Mouse (Mus musculus): Measurements from ENCODE around the gene Snx3.

The Snx3 gene

DNA sequence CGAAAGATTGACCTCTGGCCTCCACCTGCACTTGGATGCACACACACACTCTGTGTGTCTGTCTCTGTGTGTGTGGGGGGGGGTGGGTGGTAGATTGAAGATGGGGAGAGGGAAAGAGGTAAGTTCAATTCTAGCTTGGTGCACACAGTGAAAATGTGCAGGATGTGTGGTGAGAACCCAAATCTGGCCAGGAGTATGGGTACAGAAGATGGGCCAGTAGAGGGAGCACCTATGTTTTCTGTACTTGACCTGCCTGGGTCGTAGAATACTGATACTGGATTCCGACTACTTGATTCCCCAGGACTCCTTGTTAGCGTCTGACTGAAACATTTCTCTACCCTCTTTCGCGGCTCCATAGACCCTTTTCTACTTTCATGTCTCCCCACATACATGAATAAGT is 8.3 kb downstream of the Snx3 start:
- DNase-seq (ENCODE audit: low read depth), result no peak

DNA sequence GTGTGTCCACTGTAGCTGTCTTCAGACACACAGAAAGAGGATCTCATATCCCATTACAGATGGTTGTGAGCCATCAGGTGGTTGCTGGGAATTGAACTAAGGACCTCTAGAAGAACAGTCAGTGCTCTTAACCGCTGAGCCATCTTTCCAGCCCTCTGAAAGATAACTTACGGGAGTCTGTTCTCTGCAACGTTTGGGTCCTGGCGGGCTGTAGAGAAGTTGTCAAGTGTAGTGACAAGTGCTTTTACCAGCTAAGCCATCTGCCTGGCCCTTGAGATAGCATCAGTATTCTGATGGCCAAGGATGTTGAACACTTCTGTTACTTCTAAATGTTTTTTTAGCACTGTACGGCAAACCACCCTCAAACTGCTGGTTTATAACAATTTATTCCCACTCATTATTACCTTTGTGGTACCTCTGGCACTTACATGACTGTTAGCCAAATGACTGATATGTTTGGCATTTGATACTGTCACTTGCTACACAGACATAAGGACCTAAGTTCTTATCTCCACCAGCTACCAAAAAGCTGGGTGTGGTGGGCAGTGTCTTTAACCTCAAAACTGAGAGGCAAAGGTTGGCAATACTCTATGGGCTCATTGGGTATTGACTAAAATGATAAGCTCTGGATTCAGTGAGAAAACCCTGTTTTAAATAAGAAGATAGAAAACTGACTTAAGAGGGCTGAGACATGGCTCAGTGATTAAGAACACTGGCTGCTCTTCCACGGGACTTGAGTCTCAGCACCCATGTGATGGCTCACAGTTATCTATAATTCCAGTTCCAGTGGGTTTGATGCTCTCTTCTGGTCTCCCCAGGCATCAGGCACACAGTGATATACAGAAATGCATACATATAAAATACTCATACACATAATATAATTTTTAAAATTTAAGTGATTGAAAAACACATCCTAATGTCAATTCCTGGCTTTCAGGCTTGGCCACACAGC is 9.6 kb downstream of the Snx3 start:
- no peak for DNase-seq (ENCODE audit: low read depth)

DNA sequence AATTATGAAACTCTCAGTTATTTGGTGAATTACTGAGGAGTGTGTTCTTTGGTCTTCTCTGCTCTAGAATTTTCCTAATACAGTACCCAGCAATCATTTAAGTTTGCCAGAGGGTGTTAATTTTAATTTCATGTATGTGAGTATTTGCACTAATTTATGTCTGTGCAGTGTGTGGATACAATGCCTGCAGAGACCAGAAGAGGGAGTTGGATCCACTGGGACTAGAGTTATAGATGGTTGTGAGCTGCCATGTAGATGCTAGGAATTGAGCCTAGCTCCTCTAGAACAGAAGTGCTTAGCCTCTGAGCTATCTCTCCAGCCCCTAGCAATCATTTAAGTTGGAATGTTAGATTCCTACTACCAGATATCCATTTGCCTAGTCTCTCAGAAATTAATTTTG is 12.3 kb downstream of the Snx3 start:
- no peak for DNase-seq (ENCODE audit: low read depth)

DNA sequence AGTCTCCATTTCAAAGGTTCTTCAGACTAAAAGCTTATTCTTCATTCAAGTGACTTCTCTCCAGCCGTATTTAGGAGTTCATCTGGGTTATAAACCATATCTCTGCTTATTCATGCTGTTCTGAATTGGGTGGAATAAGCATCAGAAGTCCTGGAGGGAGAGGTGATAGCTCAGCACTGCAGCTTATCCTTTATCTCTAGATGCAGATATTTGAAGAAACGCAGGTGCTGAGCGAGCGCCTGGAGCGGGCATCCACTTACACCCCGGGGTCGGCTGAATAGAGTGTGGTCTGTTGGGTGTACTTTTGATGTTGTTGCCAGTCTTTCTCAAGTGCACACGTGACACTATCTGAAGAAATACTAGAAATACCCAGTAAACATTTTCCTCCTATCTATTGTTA is 16.5 kb downstream of the Snx3 start:
- DNase-seq (ENCODE audit: low read depth), result no peak

DNA sequence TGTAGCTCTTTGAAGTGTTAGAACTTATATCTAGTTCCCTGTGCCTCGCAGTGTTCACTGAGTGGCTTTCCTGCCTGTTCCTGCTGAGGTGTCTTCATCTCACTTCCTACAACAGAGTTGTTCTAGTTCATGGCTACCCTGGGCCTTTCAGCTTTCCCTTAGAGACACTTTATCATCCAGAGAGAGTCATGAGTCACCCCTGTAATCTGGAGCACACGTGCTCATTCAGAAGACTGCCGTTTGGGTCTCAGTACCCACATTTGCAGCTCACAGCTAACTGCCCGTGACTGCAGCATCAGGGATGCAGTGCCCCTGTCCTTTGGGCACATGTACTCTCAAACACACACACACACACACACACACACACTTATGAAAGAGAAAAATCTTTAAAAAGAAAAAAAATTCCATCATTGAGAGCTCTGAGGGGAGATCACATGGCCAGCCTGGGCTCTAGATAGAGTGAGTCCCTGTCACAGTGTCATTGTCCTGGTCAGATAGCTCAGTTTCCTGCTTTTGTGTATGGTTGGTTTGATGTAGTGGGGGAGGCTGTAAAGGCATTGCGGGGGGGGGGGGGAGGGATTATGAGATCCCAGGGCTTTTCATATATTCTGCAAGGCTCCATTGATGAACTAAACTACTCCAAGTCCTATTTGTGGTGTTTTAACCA is 19.6 kb downstream of the Snx3 start:
- DNase-seq (ENCODE audit: low read depth), result no peak

DNA sequence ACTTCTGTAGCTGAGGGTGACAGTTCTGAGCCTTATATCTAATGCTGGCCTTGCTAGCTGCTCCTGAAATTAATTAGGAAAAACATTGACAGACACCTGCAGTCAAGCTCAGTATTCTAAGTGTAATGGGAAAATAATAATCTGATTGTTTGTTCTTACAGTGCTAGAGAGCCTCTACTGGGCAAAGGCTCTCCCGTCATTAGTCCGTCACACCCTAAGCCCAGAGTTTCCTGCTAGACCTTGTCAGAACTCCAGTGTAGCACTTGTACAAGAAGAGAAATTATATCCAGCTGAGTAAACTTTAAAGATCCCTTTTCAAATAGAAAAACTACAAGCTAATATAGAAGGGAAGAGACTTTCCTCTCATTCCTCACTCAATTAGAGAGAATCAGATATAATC is 21.1 kb downstream of the Snx3 start:
- DNase-seq (ENCODE audit: low read depth), result no peak

DNA sequence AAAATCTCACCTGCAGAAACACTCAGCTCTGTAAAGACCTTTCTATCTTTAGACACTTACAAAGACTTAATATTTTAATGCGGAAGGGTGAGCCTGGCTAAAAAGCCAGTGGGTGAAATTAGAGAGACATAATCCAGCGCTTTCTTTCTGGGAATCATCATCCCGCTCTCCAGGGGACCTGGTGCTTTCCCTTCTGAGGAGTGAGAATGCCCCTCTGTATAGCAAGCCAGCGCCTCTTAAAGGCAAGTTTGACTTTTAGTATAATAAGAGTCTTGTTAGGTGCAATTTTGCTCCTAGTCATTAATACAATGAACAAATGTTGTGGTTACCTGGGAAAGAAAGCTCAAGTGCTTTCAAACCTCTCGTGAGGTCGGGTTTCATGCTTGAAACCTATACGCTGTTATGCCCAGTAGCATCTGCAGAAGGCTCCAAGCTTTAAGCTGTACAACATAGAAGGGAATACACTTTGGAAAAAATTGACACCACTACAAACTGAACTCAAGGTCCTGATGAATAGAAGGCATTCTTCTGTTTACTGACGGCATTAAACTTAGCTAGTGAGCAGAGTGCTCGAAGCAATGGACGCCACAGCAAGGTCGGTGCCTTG is 21.8 kb downstream of the Snx3 start:
- DNase-seq (ENCODE audit: low read depth), result no peak

DNA sequence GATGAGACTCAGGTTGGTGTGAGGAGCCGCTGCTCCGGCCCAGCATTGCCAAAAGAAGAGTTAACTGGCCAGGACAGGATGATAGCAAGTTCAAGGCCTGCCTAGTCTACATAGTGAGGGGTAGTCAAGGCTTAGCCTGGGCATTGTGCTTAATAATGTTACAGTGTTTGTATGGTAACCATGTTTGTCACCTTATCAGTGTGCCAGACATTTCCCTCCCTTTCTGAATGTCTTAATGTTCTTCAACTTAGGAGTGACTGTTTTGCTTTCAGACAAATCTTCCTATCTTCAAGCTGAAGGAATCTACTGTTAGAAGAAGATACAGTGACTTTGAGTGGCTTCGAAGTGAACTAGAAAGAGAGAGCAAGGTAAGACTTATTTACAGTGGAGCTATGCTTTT is 23.9 kb downstream of the Snx3 start:
- no peak for DNase-seq (ENCODE audit: low read depth)

DNA sequence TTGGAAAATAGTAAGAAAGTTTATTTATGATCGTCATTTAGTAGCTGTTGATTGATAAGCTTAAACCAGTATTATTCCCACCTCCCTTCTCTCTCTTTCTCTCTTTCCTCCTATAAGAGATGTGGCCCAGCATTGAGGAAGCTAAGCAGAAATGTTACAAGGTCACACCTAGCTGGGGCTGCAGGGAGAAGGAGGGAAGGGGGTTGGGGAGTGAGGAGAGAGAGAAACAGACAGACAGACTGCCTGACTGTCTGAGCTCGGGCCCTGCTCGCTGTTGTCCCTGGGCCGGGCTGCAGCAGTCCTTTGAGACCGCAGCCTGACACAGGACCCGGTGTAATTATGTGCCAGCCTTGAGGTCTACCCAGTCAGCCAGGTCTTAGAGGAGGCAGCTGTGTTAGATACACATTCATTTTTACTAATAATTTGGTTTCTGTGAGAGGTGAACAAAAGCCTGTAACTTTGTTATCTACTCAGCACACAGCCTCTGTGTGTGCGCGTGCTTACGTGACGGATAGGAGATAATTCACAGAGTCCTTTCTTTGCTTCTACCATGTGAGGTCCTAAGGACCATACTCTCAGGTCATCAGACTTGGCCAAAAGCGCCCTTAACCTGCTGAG is 32.1 kb downstream of the Snx3 start:
- no peak for DNase-seq (ENCODE audit: low read depth)

DNA sequence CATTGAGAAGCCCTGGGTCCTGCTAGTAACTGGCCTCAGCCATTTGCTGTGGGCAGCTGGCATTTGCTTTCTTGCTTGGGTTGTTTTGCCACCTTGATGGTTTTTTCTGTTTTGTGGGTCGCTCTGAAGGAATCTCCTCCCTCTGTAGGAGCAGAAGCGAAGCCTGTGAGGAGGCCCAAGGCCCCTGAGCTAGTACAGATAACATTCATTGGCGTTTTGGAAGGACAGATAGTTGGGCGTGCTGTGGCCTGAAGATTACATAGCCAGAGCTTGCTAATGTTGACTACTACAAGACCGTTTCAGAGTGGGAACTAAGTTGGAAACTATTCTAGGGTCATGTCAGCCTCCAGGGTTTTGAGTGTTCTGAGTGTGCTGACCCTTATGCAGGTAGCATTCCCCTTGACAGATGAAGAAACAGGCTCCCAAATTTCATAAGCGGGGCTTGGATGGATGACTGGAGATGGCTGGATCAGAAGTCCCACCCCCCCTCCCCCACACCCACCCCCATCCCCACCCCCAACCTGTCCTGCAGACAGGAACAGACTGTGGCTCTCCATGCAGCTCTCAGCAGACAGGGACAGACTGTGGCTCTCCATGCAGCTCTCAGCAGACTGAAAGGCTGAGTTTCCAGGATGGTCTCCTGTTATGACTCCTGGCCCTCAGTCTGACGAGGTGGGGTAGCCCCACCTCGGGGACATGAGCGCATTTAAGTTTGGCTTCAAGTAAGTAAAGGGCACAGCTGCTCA is 35.9 kb downstream of the Snx3 start:
- DNase-seq (ENCODE audit: low read depth), result no peak

DNA sequence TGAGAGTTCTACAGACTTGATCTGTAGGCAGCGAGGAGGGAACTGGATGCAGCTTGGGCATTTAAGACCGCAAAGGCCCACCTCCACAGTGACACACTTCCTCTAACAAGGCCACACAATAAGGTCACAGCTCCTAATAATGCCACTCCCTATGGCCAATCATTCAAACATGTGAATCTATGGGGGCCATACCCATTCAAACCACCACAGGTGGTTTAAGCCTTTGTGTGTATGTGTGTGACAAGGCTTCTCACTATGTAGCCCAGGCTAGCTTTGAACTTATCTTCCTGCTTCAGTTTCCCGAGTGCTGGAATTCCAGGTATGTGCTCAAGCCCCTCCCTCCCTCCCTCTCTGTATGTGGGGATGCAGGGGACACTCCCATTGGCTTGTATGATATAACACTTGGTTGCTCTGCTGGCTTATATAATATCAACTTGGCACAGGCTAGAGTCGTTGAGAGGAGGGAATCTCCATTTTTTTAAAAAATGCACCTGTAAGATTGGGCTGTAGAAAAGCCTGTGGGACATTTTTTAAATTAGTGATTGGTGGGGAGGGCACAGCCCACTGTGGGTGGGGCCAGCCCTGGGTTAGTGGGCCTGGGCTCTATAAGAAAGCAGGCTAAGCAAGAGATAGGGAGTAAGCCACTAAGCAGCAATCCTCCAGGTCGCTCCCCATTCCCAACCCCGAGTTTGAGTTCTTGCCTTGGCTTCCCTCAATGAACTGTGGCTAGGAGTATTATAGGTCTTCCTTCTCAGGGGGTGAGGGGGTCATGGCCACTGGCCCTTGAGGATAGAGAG is 44.1 kb downstream of the Snx3 start:
- DNase-seq (ENCODE audit: low read depth), result no peak

DNA sequence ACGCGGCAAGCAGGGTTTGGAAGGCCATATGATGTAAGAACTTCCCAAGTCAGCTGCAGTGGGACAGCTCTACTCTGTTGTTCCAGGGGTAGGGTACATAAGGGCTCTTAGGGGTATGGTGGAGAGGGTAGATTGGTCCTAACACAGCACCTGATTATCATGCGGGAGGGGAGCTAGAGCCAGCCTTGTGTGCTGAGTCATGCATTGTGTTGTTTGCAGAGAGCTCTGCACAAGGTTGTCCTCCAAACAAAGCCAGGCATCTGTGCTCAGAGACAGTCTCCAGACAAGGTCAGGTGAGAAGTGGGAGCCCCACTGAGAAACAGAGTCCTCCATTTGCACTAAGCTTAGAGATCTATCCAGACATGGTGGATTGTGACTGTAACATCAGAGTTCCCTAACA is 44.7 kb downstream of the Snx3 start:
- no peak for DNase-seq (ENCODE audit: low read depth)

DNA sequence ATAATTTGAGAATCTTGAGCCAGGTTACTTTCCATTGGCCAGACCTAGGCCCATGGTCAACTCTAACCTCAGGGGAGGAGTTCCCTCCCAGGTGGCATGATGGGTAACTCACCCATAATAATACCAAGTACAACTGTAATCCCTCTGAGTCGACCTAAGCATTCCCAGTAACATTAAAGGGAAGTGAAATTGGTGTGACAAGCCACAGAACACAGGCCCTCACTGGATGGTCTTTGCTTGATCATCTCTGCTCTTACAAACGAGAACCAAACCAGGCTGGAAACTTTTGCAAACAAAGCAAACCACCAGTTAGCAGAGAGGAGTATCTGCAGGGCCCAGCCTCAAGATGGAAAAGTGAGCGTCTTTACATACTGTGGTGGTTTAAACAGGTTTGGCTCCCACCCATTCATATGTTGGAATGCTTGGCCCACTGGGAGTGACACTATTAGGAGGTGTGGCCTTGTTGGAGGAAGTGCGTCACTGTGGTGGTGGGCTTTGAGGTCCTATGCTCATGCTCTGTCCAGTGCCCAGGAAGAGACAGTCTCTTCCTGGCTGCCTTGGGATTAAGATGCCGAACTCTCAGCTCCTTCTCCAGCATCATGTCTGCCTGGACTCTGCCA is 57.9 kb downstream of the Snx3 start:
- no peak for DNase-seq (ENCODE audit: low read depth)

DNA sequence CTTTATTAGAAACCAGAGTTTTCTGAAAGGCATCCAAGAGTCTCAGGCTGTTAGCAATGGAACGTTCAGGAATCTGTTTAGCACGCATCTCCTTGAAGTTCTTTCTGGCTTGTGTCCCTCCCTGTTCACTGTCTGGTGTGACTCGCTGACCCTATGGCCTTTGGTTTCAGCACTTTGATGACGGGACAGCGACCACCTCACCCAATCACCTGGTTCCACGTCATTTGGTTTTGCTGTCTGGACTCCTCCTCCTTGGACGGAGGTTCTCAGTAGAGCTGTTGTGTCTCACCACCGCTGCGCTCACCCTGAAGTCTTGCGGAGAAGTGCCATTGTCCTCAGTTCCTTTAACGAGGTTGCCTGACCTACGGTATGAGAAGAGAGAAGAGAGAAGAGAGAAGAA is 60.4 kb downstream of the Snx3 start:
- no peak for DNase-seq (ENCODE audit: low read depth)

DNA sequence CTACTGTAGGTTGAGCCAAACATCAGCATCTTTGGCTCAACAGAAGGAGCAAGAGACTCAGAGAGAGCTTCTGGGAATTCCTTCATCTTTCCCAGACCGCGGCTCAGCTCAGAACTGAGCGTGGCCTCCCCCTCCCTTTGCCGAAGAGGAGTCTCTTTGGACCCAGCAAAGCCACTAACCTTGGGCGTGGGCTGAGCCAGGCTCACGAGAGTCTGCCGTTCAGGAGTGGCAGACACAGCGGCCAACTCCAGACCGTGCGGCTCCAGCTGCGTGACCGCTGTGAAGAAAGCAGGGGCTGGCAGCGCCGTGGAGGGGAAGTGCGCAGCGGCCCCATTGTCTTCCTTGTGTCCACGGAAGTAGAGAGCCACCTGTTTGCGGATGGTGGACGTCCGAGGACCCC is 70.7 kb downstream of the Snx3 start:
- no peak for DNase-seq (ENCODE audit: low read depth)

DNA sequence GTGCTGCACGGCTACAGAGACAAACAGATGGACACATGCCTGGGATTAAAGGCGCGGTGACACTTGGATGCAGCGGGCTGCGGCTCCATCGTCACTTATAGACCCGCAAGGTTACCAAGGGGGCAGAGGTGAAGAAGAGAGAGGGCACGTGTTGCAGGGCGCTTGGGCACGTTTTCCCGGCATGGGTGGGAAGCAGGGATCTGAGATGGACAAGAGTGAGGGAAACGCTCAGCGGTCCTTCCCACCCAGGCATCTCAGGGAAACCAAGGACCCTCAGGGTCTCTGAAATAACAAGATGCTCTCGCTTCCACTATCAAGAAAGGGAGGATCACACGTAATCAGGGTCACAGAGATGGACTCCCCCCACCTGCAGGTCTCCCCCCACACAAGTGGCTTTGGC is 71.1 kb downstream of the Snx3 start:
- DNase-seq (ENCODE audit: low read depth), result no peak

DNA sequence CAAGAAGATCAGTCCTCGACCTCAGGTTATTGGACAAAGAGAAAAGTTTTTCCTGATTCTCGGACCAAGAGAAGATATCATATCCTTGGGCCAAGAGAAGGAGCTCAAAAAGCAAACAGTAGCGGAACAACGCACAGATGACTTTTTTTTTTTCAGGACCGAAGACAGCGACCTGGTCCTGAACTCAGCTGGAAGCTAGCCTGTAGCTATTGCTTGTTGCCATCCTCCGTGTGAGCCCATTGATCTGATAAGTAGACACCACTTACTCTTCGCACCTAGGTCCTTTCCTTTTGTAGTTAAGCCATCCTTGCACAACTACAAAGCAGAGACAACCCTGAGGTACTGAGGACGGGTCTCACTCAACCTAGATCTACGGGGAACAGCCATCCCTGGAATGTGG is 72.8 kb downstream of the Snx3 start:
- DNase-seq (ENCODE audit: low read depth), result no peak

DNA sequence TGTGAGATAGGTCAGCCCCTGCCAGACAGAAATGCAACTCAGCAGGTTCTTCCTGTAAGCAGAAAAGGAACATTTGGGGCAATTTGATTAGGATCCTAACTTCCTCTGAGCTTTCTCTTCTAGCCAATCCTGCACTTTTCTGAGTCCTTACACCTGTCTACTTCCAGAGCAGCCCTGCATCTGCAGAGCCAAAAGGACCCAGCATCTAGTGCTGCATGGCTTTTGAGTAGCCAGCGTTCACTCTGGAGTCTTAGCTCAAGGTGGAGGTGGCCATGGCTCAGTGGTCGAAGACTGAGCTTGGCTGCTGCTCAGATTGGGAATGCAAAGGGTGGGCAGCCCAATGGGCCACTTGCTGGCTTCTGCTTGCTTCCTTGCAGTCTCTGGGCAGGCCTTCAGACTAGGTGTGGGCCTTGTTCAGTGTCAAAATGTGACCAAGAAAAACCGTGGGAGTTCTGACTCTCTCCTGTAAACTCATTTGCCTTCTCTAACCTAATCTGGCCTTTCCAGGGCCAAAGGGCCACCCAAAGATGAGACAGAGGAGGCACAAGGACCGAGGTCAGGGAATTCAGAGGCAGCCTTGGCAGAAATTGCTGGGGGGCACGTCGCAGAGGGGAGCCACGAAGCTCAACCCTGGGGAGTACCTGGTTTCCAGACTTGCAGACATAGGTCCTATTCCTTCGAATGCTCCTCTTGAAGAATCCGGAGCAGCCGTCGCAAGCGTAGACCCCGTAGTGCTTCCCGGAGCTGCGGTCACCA is 75.9 kb downstream of the Snx3 start:
- DNase-seq (ENCODE audit: low read depth), result no peak

DNA sequence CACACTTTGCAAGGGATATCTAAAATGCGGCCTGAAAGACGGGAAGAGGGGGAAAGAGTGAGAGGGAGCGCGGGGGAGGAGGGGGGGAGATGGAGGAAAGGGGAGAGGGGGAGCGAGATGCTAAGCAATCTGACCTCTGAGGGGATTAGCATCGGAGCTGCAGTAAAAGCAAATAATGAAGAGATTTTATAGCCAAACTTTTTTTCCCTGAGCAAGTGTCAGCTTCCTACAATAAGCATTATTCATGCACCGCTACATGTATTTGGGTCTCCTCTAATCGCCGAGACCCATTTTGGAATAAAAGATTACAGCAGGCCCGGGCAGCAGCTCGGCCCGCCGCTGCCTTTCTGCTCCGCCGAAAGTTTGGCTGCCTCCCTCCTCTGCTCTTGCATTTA is 76.4 kb downstream of the Snx3 start:
- no peak for DNase-seq (ENCODE audit: low read depth)
